Mouse (Mus musculus) hindbrain, embryonic 16.5 days (tissue): ENCODE data around the gene Cuedc2. TPM values are rescaled to one million over a fixed set of nuclear protein-coding genes. Genes with fewer than 3 reads are reported as not detected.

Source experiments
- ATAC-seq: fragments of 200-750 bp; cut with Nextera tagmentation; 2 replicates; pipeline ENCODE4 v1.8.0; 2017; ENCODE audit warnings: moderate TSS enrichment, moderate library complexity
- H3K27ac ChIP-seq: fragments of 300-500 bp; sonication (generic); 2 replicates; pipeline ENCODE4 v1.5.1; 2014; ENCODE audit warnings: low read depth, mild to moderate bottlenecking, control low read depth, low read length, moderate library complexity
- H3K27me3 ChIP-seq: fragments of 300-500 bp; sonication (generic); replicated peaks from 2 replicates; pipeline ENCODE4 v1.6.1; 2014; ENCODE audit warnings: low read length; ENCODE audit not compliant: control insufficient read depth, insufficient read depth
- H3K36me3 ChIP-seq: fragments of 300-500 bp; sonication (generic); 2 replicates; pipeline ENCODE4 v1.6.1; 2014; ENCODE audit warnings: mild to moderate bottlenecking, low read length, moderate library complexity, mixed read lengths; ENCODE audit not compliant: control insufficient read depth, insufficient read depth
- H3K4me1 ChIP-seq: fragments of 300-500 bp; sonication (generic); 2 replicates; pipeline ENCODE4 v1.6.1; 2014; ENCODE audit warnings: low read depth, low read length; ENCODE audit not compliant: control insufficient read depth, insufficient read depth
- H3K4me2 ChIP-seq: fragments of 300-500 bp; sonication (generic); 2 replicates; pipeline ENCODE4 v1.6.1; 2014; ENCODE audit warnings: mild to moderate bottlenecking, low read length, control low read depth, moderate library complexity
- H3K4me3 ChIP-seq: fragments of 300-500 bp; sonication (generic); 2 replicates; pipeline ENCODE4 v1.5.1; 2014; ENCODE audit warnings: mild to moderate bottlenecking, low read length, control low read depth, moderate library complexity
- H3K9ac ChIP-seq: fragments of 300-500 bp; sonication (generic); 2 replicates; pipeline ENCODE4 v1.6.1; 2014; ENCODE audit warnings: low read depth, mild to moderate bottlenecking, control low read depth, low read length, moderate library complexity
- H3K9me3 ChIP-seq: fragments of 300-500 bp; sonication (generic); 2 replicates; pipeline ENCODE4 v1.6.1; 2014; ENCODE audit warnings: mild to moderate bottlenecking, low read length, moderate library complexity; ENCODE audit not compliant: control insufficient read depth
- whole genome bisulfite sequencing: fragments of 180-500 bp; shearing (Covaris S2); extraction: QIAGEN DNeasy Blood & Tissue Kit; methylation state at CpG from one replicate; pipeline ENCODE4 v1.1.7; 2014; 5-methylcytosine and 5-hydroxymethylcytosine counted together
- polyA plus RNA-seq: library from polyadenylated mRNA; unstranded; fragments of >200 nt; fragmentation: Nextera tagmentation; extraction: Ambion mirVana; gene quantifications from 2 replicates; pipeline ENCODE4 v1.2.1, GENCODE M21; 2015

Cuedc2 gene
- polyA plus RNA-seq, 1 experiment from 2014 or later = 362 TPM

GRCm38 (mm10) chr19:46330696-46331095, 7.8 kb downstream of the Cuedc2 start:
- Histone ChIP-seq H3K4me1 (peaks cover 20% of the 10 kb centered on the region), H3K9ac (no peak overlapping the region), H3K36me3 (peaks cover 20% of the 10 kb centered on the region), H3K9me3 (no peaks in the 10 kb centered on the region), H3K4me2 (no peak overlapping the region), H3K27ac (no peak overlapping the region), H3K27me3 (no peaks in the 10 kb centered on the region), H3K4me3 (no peak overlapping the region)
- no peak for ATAC-seq
- 94% methylated on average over 12 of the region's 12 CpGs for WGBS

- WGBS = 7% methylated on average over 16 of the region's 16 CpGs
Measured at GRCm38 (mm10) chr19:46329951-46330350, 8.6 kb downstream of the Cuedc2 start.

GRCm38 (mm10) chr19:46329031-46329641, 9.4 kb downstream of the Cuedc2 start:
- Histone ChIP-seq H3K9me3 (no peaks in the 10 kb centered on the region), H3K4me3 (peak overlapping the region; percentile 59), H3K4me1 (peaks cover 33% of the 10 kb centered on the region), H3K36me3 (peaks cover 20% of the 10 kb centered on the region), H3K9ac (peak overlapping the region; percentile 75), H3K27me3 (no peaks in the 10 kb centered on the region), H3K27ac (peak overlapping the region; percentile 95), H3K4me2 (peak overlapping the region; percentile 92)
- 1% methylated on average over 51 of the region's 54 CpGs for WGBS
- ATAC-seq = no peak

More at GRCm38 (mm10) chr19:46329951-46330350, 8.6 kb downstream of the Cuedc2 start:
- H3K9me3 ChIP-seq = no peaks in the 10 kb centered on the region
- H3K4me2 ChIP-seq = peak overlapping the region; percentile 92
- no peaks in the 10 kb centered on the region for H3K27me3 ChIP-seq
- H3K27ac ChIP-seq = no peak overlapping the region
- no peak for ATAC-seq
- peak overlapping the region; percentile 41; the same call in 1 of the 2 replicates for H3K9ac ChIP-seq
- peaks cover 25% of the 10 kb centered on the region for H3K4me1 ChIP-seq
- peak overlapping the region; percentile 19; the same call in 1 of the 2 replicates for H3K4me3 ChIP-seq
- peaks cover 20% of the 10 kb centered on the region for H3K36me3 ChIP-seq

- H3K27me3 ChIP-seq = no peaks in the 10 kb centered on the region
- under 1% methylated on average over 81 of the region's 81 CpGs for WGBS
- peak within 1 kb of the TSS; percentile 95 for H3K27ac ChIP-seq
- ATAC-seq = peak; percentile 88
- H3K36me3 ChIP-seq = peaks cover 20% of the 10 kb centered on the region
- peak within 1 kb of the TSS; percentile 59 for H3K4me3 ChIP-seq
- H3K9ac ChIP-seq = peak within 1 kb of the TSS; percentile 76
- H3K9me3 ChIP-seq = no peaks in the 10 kb centered on the region
- peak within 1 kb of the TSS; percentile 92 for H3K4me2 ChIP-seq
- H3K4me1 ChIP-seq = peaks cover 40% of the 10 kb centered on the region
Measured at GRCm38 (mm10) chr19:46328081-46329030, 10.1 kb downstream of the Cuedc2 start, which contains the start of gene Fbxl15. Gene Fbxl15, plus strand, starts transcription at chr19:46328184.

GRCm38 (mm10) chr19:46327531-46328064, 10.9 kb downstream of the Cuedc2 start:
- H3K4me2 ChIP-seq = peak overlapping the region; percentile 92
- peak overlapping the region; percentile 95 for H3K27ac ChIP-seq
- no peak for ATAC-seq
- H3K27me3 ChIP-seq = no peaks in the 10 kb centered on the region
- no peaks in the 10 kb centered on the region for H3K9me3 ChIP-seq
- H3K4me1 ChIP-seq = peaks cover 48% of the 10 kb centered on the region
- WGBS = 24% methylated on average over 14 of the region's 14 CpGs
- peak overlapping the region; percentile 76 for H3K9ac ChIP-seq
- peaks cover 22% of the 10 kb centered on the region for H3K36me3 ChIP-seq
- peak overlapping the region; percentile 59 for H3K4me3 ChIP-seq

GRCm38 (mm10) chr19:46326756-46327305, 11.7 kb downstream of the Cuedc2 start, which contains the start of gene Psd:
Gene Psd, minus strand, starts transcription at chr19:46327156.
- under 1% methylated on average over 35 of the region's 35 CpGs for WGBS
- no peaks in the 10 kb centered on the region for H3K9me3 ChIP-seq
- H3K4me2 ChIP-seq = peak within 1 kb of the TSS; percentile 92
- H3K9ac ChIP-seq = peak within 1 kb of the TSS; percentile 76
- H3K4me1 ChIP-seq = peaks cover 55% of the 10 kb centered on the region
- H3K27me3 ChIP-seq = no peaks in the 10 kb centered on the region
- H3K27ac ChIP-seq = peak within 1 kb of the TSS; percentile 95
- peak within 1 kb of the TSS; percentile 59 for H3K4me3 ChIP-seq
- peak; percentile 1; the same call in 1 of the 2 replicates for ATAC-seq
- peaks cover 18% of the 10 kb centered on the region for H3K36me3 ChIP-seq

GRCm38 (mm10) chr19:46326019-46326755, 12.3 kb downstream of the Cuedc2 start:
- H3K27ac ChIP-seq = peak overlapping the region; percentile 95
- H3K4me2 ChIP-seq = peak overlapping the region; percentile 92
- H3K9ac ChIP-seq = peak overlapping the region; percentile 76
- WGBS = 4% methylated on average over 28 of the region's 29 CpGs
- H3K36me3 ChIP-seq = peaks cover 12% of the 10 kb centered on the region
- peak overlapping the region; percentile 59 for H3K4me3 ChIP-seq
- H3K4me1 ChIP-seq = peaks cover 62% of the 10 kb centered on the region
- ATAC-seq = peak; percentile 21
- no peaks in the 10 kb centered on the region for H3K27me3 ChIP-seq
- H3K9me3 ChIP-seq = no peaks in the 10 kb centered on the region

- no peaks in the 10 kb centered on the region; the same call in 1 of the 2 replicates for H3K27me3 ChIP-seq
- WGBS = 72% methylated on average over 5 of the region's 5 CpGs
- no peaks in the 10 kb centered on the region for H3K9me3 ChIP-seq
- 0 out of 2 replicates have a peak, but pooled peaks cover 2% of the 10 kb centered on the region for H3K36me3 ChIP-seq
- peak overlapping the region; percentile 92 for H3K4me2 ChIP-seq
- H3K4me1 ChIP-seq = peaks cover 60% of the 10 kb centered on the region
- H3K4me3 ChIP-seq = peak overlapping the region; percentile 59
- ATAC-seq = no peak
- H3K9ac ChIP-seq = peak overlapping the region; percentile 44; the same call in 1 of the 2 replicates
- no peak overlapping the region for H3K27ac ChIP-seq
Measured at GRCm38 (mm10) chr19:46324918-46325317, 13.6 kb downstream of the Cuedc2 start.
